Mouse (Mus musculus) ovary, adult 2 months (tissue): ENCODE results near the gene Tmem242. TPM values are rescaled to one million over a fixed set of nuclear protein-coding genes. Genes with fewer than 3 reads are reported as not detected.

ENCODE experiments used
- polyA plus RNA-seq: library from polyadenylated mRNA; depleted of rRNA; stranded (reverse); fragments of >200 nt; gene quantifications from 2 replicates; pipeline ENCODE4 v1.2.3, GENCODE M21; 2012; rRNA removed

Tmem242 gene
- polyA plus RNA-seq = 3.9 and 5.4 TPM in 2 replicates

GRCm38 (mm10) chr17:5440159-5440971 lies at the start of gene Tmem242:
Gene Tmem242, minus strand, starts transcription at chr17:5440259.

GRCm38 (mm10) chr17:5418545-5418944 lies 21.5 kb downstream of the Tmem242 start, which contains the start of gene Ldhal6b:
Gene Ldhal6b, minus strand, starts transcription at chr17:5418767.

Other genes with a start within 250 kb of the Tmem242 start
- 0.37 and 0.43 TPM in 2 replicates for gene Ldhal6b, start 21.5 kb downstream of the Tmem242 start, polyA plus RNA-seq
- 3.4 and 4.5 TPM in 2 replicates for gene Zdhhc14, start 52.3 kb upstream of the Tmem242 start, polyA plus RNA-seq